Mouse (Mus musculus) lung, embryonic 14.5 days (tissue): ENCODE measurements around the gene Myt1. TPM values are rescaled to one million over a fixed set of nuclear protein-coding genes. Genes with fewer than 3 reads are reported as not detected.
"Not testable (repeated sequence)": the region's sequence is repeated elsewhere in the genome, so short reads cannot be mapped to it uniquely, and the experiment has no call there.

ENCODE experiments used
- ATAC-seq: fragments of 200-750 bp; cut with Nextera tagmentation; 2 replicates; pipeline ENCODE4 v1.8.0; 2017; ENCODE audit warnings: mild to moderate bottlenecking, moderate TSS enrichment, moderate library complexity; ENCODE audit not compliant: insufficient read depth
- DNase-seq: peaks from one replicate; pipeline ENCODE4 v3.0.0-alpha.2; 2015
- H3K27ac ChIP-seq: fragments of 300-500 bp; sonication (generic); 2 replicates; pipeline ENCODE4 v1.5.1; 2014; ENCODE audit warnings: low read depth, mild to moderate bottlenecking, moderate library complexity
- H3K27me3 ChIP-seq: fragments of 300-500 bp; sonication (generic); 2 replicates; pipeline ENCODE4 v1.6.1; 2014; ENCODE audit warnings: low read length, control low read depth; ENCODE audit not compliant: insufficient read depth
- H3K36me3 ChIP-seq: fragments of 300-500 bp; sonication (generic); 2 replicates; pipeline ENCODE4 v1.6.1; 2014; ENCODE audit warnings: control low read depth; ENCODE audit not compliant: insufficient read depth
- H3K4me1 ChIP-seq: fragments of 300-500 bp; sonication (generic); 2 replicates; pipeline ENCODE4 v1.6.1; 2014; ENCODE audit warnings: antibody characterized with exemption, control low read depth; ENCODE audit not compliant: insufficient read depth
- H3K4me2 ChIP-seq: fragments of 300-500 bp; sonication (generic); 2 replicates; pipeline ENCODE4 v1.6.1; 2014; ENCODE audit warnings: mild to moderate bottlenecking
- H3K4me3 ChIP-seq: fragments of 300-500 bp; sonication (generic); 2 replicates; pipeline ENCODE4 v1.5.1; 2014; ENCODE audit warnings: low read depth, low read length
- H3K9ac ChIP-seq: fragments of 300-500 bp; sonication (generic); 2 replicates; pipeline ENCODE4 v1.6.1; 2014
- H3K9me3 ChIP-seq: fragments of 300-500 bp; sonication (generic); 2 replicates; pipeline ENCODE4 v1.6.1; 2016; ENCODE audit warnings: low read depth, low read length, control low read depth
- CTCF ChIP-seq: IDR thresholded peaks from 2 replicates; pipeline ENCODE4 v1.5.1; 2016; ENCODE audit warnings: antibody characterized with exemption, low read depth
- WGBS: fragments of 180-500 bp; shearing (Covaris S2); extraction: QIAGEN DNeasy Blood & Tissue Kit; methylation state at CpG from one replicate; pipeline ENCODE4 v1.1.7; 2014; 5-methylcytosine and 5-hydroxymethylcytosine counted together
- polyA plus RNA-seq: library from polyadenylated mRNA; unstranded; fragments of >200 nt; fragmentation: Nextera tagmentation; extraction: Ambion mirVana; gene quantifications from 2 replicates; pipeline ENCODE4 v1.2.1, GENCODE M21; 2014

Myt1 gene
- polyA plus RNA-seq, 1 experiment from 2014 or later, result 0.25 TPM

- no peaks in the 10 kb centered on the region for H3K27me3 ChIP-seq
- no peak overlapping the region for H3K9ac ChIP-seq
- TF ChIP-seq CTCF, result no peak
- no peaks in the 10 kb centered on the region for H3K4me1 ChIP-seq
- no peaks in the 10 kb centered on the region for H3K9me3 ChIP-seq
- H3K36me3 ChIP-seq, result no peaks in the 10 kb centered on the region
- no peak overlapping the region for H3K27ac ChIP-seq
- no peak for DNase-seq
- ATAC-seq, result no peak
- no peak overlapping the region for H3K4me3 ChIP-seq
- 47% methylated on average over 2 of the region's 2 CpGs for WGBS
- no peak overlapping the region for H3K4me2 ChIP-seq
Observed at GRCm38 (mm10) chr2:181777715-181778114, 14.6 kb downstream of the Myt1 start.

GRCm38 (mm10) chr2:181781421-181781820, 18.3 kb downstream of the Myt1 start:
- Histone ChIP-seq H3K9ac (no peak overlapping the region), H3K4me2 (no peak overlapping the region), H3K27ac (no peak overlapping the region), H3K4me3 (no peak overlapping the region), H3K36me3 (no peaks in the 10 kb centered on the region), H3K4me1 (no peaks in the 10 kb centered on the region), H3K9me3 (no peaks in the 10 kb centered on the region), H3K27me3 (no peaks in the 10 kb centered on the region)
- DNase-seq (no peak), ATAC-seq (no peak)
- 29% methylated on average over 1 of the region's 1 CpGs for WGBS
- TF ChIP-seq CTCF, result no peak

- no peak for DNase-seq
- Histone ChIP-seq H3K9ac (no peak overlapping the region), H3K27ac (no peak overlapping the region), H3K4me1 (no peaks in the 10 kb centered on the region), H3K9me3 (no peaks in the 10 kb centered on the region), H3K4me3 (no peak overlapping the region), H3K4me2 (no peak overlapping the region), H3K27me3 (no peaks in the 10 kb centered on the region), H3K36me3 (no peaks in the 10 kb centered on the region)
- ATAC-seq, result no peak
- no peak for TF ChIP-seq CTCF
- 74% methylated on average over 5 of the region's 5 CpGs for WGBS
Observed at GRCm38 (mm10) chr2:181787852-181788251, 24.7 kb downstream of the Myt1 start.

GRCm38 (mm10) chr2:181789396-181789795, 26.3 kb downstream of the Myt1 start:
- no peak for TF ChIP-seq CTCF

GRCm38 (mm10) chr2:181793186-181793585, 30.1 kb downstream of the Myt1 start:
- H3K4me2 ChIP-seq, H3K27me3 ChIP-seq, H3K9ac ChIP-seq, H3K27ac ChIP-seq, H3K4me3 ChIP-seq, DNase-seq, H3K9me3 ChIP-seq, ATAC-seq, H3K36me3 ChIP-seq, H3K4me1 ChIP-seq: not testable (repeated sequence)
- 81% methylated on average over 8 of the region's 8 CpGs for WGBS

More at GRCm38 (mm10) chr2:181789396-181789795, 26.3 kb downstream of the Myt1 start:
- WGBS, result 64% methylated on average over 6 of the region's 6 CpGs
- no peaks in the 10 kb centered on the region for H3K9me3 ChIP-seq
- H3K4me3 ChIP-seq, result no peak overlapping the region
- H3K36me3 ChIP-seq, result no peaks in the 10 kb centered on the region
- no peak overlapping the region for H3K4me2 ChIP-seq
- ATAC-seq, result no peak
- no peak overlapping the region for H3K9ac ChIP-seq
- no peak for DNase-seq
- H3K27me3 ChIP-seq, result no peaks in the 10 kb centered on the region
- H3K27ac ChIP-seq, result no peak overlapping the region
- no peaks in the 10 kb centered on the region for H3K4me1 ChIP-seq

GRCm38 (mm10) chr2:181795641-181796130, 32.6 kb downstream of the Myt1 start:
- no peak overlapping the region for H3K4me3 ChIP-seq
- no peak for ATAC-seq
- no peak for DNase-seq
- no peak overlapping the region for H3K4me2 ChIP-seq
- H3K27me3 ChIP-seq, result no peaks in the 10 kb centered on the region
- 50% methylated on average over 3 of the region's 3 CpGs for WGBS
- H3K36me3 ChIP-seq, result no peaks in the 10 kb centered on the region
- no peak overlapping the region for H3K27ac ChIP-seq
- no peaks in the 10 kb centered on the region for H3K4me1 ChIP-seq
- H3K9me3 ChIP-seq, result no peaks in the 10 kb centered on the region
- no peak for TF ChIP-seq CTCF
- H3K9ac ChIP-seq, result no peak overlapping the region

GRCm38 (mm10) chr2:181797672-181798071, 34.5 kb downstream of the Myt1 start:
- no peak for ATAC-seq
- no peaks in the 10 kb centered on the region for H3K4me1 ChIP-seq
- H3K27me3 ChIP-seq, result no peaks in the 10 kb centered on the region
- no peak overlapping the region for H3K27ac ChIP-seq
- whole genome bisulfite sequencing, result 67% methylated on average over 8 of the region's 8 CpGs
- no peak overlapping the region for H3K4me2 ChIP-seq
- no peaks in the 10 kb centered on the region for H3K36me3 ChIP-seq
- DNase-seq, result no peak
- H3K9ac ChIP-seq, result no peak overlapping the region
- no peak for TF ChIP-seq CTCF
- no peak overlapping the region for H3K4me3 ChIP-seq
- no peaks in the 10 kb centered on the region for H3K9me3 ChIP-seq

GRCm38 (mm10) chr2:181829032-181829650, 66.0 kb downstream of the Myt1 start:
- Histone ChIP-seq H3K9me3 (no peaks in the 10 kb centered on the region), H3K27ac (no peak overlapping the region), H3K9ac (no peak overlapping the region), H3K36me3 (no peaks in the 10 kb centered on the region), H3K4me2 (no peak overlapping the region), H3K4me3 (no peak overlapping the region), H3K4me1 (no peaks in the 10 kb centered on the region), H3K27me3 (no peaks in the 10 kb centered on the region)
- DNase-seq (no peak), ATAC-seq (no peak)
- TF ChIP-seq CTCF, result no peak
- 52% methylated on average over 2 of the region's 2 CpGs for WGBS
